Mouse (Mus musculus) layer of hippocampus, postnatal 10 days (tissue): Measurements from ENCODE around the gene Wwp2. TPM values are rescaled to one million over a fixed set of nuclear protein-coding genes. Genes with fewer than 3 reads are reported as not detected.

Source experiments
- DNase-seq, 2 experiments: peaks; one replicate each; pipeline ENCODE4 v3.0.0; 2021; ENCODE audit warnings: low spot score in 2 of 2
- long read RNA-seq: library from polyadenylated mRNA; stranded (forward); transcript quantifications from one replicate; pipeline ENCODE4 v2.0.0, GENCODE M21; 2023
- total RNA-seq, 2 experiments: library from RNA; stranded (reverse); gene quantifications; 2 replicates each; pipeline ENCODE4 v1.2.3; 2021

Wwp2 gene
- 10 to 100 TPM; 36.1 to 36.7 TPM for total RNA-seq
- long read RNA-seq, full-length matches to known transcripts: 10 of 22 reads
- long read RNA-seq, partial matches to known transcripts: 10 of 22 reads
- long read RNA-seq, other reads (novel, unspliced or antisense): 2 of 22 reads

DNA sequence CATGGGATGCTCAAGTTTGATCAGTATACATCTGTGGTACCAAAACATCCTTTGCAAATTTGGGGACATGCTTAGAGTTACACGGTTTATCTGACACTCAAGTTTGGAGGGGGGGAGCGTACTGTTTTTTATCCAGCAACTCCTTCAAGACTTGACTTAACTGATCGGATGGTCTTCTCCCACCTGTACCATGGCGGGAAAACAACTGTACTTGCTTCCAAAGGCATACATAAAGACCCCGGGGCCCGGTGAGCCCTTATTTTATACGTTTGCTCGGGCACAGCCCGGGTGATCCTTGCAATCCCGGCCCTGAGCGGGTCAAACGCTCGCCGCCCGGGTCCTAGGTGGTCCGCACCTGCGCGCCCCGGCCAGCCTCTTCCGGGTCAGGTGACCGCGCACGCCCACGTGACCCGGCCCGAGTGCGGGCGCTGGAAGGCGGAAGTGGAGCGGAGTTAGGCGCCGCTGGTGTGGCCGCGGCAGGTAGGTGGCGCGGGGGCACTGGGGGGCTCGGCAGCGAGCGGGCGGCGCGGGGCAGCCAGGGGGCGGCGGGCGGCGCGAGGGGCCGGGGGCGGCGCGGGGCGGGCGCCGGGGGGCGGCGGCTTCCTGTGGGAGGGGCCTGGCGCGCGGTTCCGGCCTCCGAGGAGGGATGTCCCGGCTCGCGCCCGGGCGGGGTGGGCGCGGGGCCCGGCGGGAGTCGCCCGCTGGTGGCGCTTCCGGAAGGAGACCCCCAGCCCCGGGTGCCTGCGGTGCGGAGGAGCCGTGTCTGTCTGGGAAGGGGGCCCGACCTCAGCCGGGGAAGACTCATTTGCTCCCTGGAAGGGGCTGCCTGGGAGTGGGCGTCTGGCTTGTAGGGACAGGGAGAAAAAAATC, at the start of gene Wwp2:
Gene Wwp2, plus strand, starts transcription at position 404 of the 870 bp plus-strand sequence.
- peak; percentile 67 to 80 for DNase-seq

DNA sequence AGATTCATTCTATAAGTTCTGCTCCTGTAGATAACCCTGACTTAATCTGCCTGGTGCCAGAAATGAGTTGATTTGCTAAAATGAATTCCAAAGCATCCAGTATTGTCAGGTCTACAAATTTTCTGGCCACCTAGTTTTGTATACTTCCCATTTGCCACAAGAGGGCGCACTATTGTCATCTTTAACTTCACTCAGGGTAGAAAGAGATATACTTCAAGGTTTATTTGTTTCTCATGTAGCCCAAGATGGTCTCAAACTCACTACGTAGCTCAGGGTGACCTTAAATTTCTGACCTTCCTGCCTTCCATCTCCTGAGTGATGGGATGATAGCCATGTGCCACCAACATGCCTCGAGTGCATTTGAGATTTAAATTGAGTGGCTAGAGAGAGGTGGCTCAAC, 49.5 kb upstream of the Wwp2 start:
- DNase-seq: no peak

DNA sequence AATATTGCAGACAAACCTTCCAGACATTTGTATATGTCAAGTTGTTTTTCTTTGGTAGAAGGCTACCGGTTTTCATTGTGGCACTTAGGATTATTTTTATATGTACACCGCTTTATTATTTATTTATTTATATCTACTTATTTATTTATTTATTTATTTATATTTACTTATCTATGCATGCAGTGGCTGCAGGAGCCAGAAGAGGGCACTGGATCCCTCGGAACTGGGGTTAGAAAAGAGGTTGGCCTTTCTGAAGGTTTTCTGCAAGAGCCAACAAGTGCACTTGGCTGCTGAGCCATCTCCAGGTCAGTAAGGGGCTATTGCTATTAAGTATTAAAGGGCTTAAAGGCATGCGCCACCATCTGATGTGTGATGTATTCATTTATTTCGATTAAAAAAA, 48.3 kb upstream of the Wwp2 start:
- DNase-seq: peak; percentile 37 to 47

DNA sequence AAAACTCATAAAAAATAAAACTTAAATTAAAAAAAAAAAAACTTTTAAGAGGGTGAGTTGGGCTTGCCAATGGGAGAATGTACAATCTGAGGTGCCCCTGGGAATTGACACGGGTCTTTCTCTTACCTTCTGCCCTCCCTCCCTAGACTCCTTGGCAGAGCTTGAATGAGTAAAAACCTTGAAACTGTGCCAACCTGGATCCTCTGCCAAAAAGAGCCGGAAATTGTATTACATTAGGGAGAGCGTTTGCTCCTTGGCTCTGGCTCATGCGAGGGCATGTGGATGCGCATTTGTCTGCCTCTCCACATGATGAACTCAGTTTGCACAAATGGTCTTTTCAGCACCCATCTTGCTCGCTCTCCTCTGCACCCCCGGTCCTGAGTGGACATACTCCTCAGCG, 46.6 kb upstream of the Wwp2 start:
- peak; percentile 54 to 66 for DNase-seq

DNA sequence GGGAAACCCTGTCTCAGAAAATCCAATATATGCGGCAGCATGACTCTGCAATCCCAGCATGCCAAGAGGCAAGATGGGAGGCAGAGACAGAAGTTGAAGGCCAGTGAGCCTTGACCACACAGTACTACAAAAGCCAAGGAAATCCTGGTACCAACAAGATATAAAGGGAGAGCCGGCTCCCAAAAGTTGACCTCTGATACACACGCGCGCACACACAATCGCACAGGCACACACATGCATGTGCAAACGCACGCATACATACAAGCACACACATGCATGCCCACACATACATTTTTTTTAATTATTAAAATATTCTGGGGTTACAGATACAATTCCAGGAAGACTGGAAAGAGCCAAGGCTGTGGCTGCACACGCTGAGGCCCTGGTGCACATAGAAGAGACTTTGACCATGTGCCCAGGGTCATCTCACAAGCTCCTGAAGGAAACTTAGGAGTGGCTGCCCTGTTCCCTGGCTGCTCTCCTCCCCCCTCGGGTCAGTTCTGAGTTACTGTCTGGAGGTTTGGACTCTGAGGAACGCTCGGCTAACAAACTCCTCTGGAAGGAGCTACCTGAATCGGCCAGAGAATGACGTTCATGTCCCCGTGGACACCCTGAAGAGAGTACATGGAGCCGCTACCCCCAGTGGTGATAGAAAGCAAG, 45.6 kb upstream of the Wwp2 start:
- DNase-seq: no peak

DNA sequence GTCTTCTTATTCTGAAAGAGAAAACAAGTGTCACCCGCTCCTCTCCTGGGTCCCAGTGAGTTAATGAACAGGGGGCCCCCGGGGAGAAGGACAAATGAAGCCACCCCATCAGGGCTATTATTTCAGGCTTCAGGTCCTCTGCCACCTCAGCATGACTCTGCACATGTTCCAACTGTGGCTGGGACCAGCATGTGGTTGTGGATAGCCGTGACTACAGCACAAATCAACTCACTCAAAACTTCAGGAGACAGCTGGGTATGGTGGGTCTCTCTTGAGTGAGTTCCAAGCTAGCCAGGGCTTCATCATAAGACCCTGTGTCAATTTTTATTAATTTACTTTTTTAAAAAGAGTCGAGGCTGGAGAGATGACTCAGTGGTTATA, 45.0 kb upstream of the Wwp2 start:
- no peak for DNase-seq

DNA sequence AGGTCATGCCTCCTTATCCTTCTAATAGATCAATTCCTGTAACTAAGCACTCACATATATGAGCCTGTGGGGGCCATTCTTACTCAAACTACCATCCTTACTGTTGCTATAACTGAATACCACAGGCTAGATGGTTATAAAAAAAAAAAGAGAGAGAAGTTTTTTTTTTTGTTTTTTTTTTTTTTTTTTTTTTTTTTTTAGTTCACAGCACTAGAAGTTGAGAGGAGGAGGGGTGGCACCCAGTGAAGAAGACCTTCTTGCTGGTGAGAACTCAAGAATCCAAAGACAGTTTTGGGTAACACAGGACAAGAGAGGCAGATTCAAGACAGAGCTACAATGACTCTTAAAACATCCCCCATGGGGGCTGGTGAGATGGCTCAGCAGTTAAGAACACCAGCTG, 40.8 kb upstream of the Wwp2 start:
- DNase-seq: no peak

DNA sequence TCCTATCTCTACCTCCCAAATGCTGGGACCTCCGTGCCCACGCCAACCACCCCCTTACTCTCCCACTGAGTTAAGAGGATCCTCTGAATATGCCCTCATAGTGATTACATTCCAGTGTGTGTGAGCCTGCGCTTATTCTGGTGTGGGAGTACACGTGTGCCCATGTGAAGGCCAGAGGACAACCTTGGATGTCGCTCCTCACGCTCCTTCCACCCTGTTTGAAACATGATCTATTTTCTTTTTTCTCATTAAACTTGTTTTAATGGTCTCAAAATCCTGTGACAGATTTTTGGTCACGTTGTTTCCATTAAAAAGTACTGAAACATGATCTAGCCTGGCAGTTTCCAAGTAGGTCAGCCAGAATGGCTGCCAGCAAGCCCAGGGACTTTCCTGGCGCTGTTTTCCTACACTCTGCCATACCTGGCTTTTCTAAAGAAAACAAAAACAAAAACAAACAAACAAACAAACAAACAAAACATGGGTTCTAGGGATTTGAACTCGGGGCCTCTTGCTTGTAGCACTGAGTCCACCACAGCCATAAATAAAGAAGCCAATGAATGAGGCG, 40.0 kb upstream of the Wwp2 start:
- no peak for DNase-seq

DNA sequence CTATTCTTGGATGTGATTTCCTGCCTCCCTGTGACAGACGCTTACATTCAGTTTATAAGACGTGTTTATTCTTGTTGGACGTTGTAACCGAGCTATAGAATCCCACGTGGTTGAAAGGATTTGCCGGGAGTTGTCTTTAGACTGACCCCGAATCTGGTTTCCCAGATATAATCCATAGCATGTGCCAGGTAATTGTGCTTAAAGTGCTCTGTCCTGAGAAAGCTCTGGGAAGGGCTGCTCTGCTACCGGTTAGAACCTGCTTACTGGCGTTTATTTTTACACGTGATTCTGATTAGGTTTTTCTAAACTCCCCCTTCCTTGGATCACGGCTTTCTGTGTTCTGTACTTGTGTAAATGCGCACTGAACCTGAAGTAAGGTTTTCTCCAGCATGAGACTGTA, 38.5 kb upstream of the Wwp2 start:
- DNase-seq: no peak

DNA sequence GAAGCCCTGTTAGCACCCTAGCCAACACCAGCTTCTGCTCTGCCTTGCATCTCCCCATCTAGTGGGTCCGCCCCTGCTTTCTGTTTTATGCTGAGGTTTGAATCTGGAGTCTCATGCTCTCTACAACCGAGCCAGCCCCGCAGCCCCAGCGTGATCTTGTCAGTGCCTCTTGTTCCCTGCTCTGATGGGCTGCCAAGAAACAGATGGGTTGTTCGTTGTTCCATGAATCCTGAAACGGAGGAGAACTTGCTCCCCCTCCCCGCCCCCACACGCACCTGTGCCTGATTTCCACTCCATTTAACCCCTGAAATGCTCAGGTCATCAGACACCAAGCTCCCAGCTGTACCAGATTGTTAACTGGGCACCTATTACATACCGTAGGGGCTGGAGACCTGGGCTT, 36.7 kb upstream of the Wwp2 start:
- DNase-seq: peak; percentile 27 to 46

DNA sequence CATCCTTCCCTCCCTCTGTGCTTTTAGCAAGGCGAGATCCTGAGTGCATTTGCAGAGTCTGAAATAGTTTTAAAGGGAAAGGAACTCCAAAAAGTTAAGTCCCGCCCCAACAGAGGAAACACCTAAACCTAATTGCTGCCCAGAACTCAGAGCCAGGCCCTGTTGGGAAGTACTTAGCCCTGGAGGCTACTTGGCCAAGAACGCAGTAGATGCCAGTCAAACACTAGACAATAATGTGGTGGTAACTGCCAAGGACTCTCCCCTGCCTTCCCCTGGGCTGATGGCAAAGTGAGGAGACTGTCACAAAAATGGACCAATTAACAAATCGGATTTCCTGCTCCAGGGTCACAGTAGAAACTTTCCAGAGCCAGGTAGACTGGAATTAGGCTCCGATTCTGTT, 34.3 kb upstream of the Wwp2 start:
- no peak for DNase-seq

DNA sequence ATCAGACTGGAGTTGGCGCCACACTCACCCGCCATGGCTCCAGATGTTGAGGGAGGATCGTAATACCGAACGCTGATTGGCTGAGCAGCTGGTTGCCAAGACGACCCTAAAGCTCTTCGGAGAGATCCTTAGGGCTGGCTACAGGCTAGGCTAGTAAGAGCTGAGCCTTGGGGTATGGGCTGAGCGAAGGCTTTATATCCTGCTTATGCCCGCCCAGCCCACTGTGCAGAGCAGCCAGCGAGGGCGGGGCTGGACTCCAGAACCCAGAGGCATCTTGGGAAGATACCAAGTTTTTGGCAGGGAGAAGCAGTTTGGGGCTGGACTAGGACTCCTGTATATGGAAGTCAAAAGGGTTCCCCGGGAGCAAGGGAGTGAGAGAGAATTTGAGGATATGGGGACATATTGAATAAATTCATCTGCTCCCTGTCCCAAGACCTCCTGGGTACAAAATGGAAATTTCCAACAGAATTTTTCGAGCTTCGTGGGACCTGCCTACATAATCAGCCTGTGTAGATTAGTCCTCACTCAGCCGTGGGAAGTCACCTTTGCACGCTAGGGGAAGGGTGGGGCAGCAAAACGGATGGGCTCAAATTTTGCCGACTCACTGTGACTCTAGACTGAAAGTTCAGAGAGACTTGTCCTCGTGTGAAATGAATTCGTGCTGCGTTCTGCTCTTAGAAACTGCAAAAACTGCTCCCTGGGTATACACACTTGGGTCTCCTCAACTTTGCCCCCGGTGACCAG, 33.0 kb upstream of the Wwp2 start, which contains the start of gene Nqo1:
Gene Nqo1, minus strand, starts transcription at position 169 of the 744 bp plus-strand sequence.
- DNase-seq: peak; percentile 43 to 51

DNA sequence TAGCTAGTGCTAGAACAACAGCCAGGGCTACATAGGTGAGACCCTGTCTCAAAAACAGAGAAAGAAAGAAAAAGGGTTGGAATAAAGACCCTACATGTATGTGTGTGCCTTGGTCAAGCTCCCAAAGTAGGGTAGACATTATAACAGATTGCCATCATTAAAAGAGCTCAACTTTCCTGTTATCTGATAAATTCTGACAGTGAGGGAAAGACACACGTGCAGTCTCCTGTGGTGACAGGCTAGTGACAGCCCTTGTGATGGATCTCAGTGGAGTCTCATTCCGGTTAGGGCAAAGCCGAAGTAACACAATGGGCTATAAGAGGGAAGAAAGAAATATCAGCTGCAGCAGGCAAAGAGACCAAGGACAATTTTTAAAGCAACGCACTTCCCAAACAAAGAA, 32.1 kb upstream of the Wwp2 start:
- DNase-seq: no peak

DNA sequence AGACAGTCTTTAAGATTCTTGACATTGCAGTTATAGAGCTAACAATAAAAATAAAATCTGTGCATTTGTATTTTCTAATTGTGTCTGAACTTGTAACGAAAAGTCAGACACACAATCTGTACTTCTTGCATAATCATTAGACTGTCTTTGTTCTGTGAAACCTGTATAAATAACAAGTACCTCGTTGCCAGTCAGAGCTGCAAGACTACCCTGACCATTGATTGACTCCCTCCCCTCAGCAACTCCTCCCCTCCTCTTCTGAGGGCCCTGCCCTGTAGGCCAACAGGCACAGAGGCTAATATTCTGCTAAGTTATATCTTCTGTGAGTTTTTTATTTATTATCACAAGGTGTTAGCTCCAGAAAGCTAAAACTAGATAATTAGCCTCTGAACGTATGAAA, 30.2 kb upstream of the Wwp2 start:
- no peak for DNase-seq

DNA sequence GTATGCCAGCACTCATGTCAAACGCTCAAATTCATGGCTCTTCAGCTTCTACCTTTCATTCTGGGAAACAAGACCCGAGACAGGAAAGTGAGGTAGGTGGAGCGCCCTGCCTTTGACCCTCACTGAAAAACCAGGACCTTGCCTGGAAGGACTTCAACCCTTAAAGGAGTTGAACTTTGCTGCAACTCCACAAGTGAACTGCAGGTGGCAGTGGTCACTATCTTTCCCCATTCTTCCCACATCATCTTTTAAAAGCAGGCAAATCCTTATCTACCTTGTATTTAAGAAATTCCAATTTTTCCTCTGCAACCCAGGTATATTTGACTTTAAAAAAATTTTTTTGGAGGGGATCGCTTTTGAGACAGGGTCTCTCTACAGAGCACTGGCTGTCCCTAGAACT, 24.8 kb upstream of the Wwp2 start:
- DNase-seq: no peak

DNA sequence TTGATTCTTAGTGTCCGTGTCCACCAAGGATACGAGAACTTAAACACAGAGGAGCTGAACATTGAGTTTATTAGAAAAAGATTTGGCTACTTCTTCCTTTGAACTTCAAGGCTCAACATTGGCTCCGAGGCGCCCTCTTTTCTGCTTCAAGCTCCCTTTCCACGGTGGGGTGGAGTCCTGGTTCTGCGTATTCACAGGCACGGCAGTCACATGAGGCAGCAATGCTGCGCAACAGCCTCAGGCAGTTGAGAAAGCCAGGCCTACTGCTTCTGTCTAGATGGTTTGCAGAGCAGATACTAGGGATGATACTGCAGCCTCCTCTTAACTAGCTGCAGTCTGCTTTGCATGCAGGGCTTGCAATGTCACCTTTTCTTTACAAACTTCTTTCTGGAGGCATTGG, 23.6 kb upstream of the Wwp2 start:
- no peak for DNase-seq

DNA sequence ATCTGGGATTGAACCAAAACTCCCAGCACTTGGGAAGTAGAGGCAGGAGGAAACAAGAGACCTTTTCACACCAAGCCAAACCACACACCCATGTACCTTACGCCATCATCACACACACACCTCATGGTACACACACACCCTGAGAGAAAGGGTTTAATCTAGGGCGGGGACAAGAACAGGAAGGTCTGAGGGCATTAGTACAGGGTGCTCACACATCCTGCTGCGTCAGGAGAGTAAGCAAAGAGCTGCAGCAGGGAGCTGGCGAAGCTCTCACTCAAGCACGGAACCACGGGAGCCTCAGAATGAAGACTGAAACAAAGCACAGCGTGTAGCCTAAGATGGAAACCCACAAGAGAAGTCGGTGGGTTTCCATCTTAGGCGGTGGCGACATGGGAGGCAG, 22.3 kb upstream of the Wwp2 start:
- no peak for DNase-seq

DNA sequence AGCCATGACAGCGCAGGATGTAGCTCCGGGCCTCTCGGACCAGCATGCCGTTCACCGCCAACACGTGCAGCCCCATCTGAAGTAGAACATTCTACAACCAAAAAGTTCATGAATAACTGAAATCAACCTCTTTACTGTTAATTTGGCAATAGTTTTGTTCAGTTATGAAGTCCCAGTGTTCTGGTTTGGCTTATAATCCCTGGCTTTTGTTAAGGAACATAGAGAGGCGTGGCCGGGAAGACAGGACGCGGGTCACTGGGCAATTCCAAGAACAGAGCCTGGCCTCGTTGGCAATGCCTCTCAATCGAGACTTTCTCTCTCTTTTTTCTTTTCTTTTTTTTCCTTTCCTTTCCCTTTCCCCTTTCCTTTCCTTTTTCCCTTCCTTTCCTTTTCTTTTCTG, 19.2 kb upstream of the Wwp2 start:
- no peak for DNase-seq

DNA sequence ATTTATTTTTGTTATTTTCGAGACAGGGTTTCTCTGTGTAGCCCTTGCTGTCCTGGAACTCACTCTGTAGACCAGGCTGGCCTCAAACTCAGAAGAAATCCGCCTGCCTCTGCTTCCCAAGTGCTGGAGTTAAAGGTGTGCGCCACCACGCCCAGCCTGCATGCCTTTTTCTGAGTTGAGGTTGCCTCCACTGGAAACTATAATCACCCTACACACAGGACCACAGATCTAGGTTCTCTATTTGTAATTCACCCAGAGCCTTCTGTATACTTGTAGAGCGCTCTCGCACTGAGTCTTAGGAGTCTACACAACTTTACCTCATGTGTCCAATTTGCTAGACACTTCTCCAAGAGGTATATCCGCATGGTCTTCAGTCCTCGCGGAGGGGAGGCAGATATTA, 12.0 kb upstream of the Wwp2 start:
- no peak for DNase-seq

DNA sequence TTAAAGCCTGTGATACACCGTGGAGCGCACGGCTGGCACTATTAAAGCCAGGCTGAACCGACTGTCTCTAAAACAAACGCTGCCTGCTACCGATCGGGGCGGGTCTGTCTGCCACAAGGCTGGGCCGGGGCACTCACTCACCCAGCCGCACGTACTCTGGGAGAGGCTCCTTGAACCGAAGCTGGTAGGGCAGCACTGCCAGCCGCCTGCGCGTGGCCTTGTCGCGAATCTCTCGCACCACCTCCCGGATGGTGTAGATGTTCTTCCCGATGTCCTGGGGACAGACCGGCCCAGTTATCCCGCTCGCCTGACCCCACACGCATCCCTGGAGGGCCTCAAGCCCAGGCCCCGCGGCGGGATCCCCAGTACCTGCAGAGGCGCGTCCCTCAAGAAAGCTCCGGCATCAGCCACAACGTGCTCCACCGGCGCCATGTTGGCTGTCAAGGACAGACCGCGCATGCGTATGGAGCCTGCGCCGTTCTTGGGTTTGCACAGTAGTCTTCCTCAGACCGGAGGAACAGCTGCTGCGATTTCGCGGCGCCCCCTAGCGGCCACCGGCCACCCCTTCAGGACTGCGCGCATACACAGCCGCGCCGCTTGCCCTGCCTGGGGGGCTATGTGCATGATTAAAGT, 11.5 kb upstream of the Wwp2 start, which contains the start of gene Nob1:
Gene Nob1, minus strand, starts transcription at position 455 of the 633 bp plus-strand sequence.
- peak; percentile 97 to 99 for DNase-seq

DNA sequence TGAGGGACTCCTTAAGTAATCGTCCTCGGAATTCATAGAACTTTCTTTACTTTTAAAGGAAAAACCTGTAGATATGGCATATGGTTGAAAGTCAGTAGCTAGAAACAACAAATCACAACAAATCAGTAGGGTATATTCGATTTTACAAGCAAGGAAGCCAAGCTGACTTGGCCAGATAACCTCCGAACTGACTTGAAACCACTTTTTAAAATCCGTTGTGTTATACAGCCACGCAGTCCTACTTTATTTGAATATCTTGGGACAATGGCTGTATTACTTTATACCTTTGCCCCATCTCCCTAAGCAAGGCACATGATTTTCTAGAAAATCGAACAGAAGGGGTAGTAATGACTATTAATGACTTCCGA, 11.0 kb upstream of the Wwp2 start:
- DNase-seq: no peak
